Mouse (Mus musculus) lung, adult 18-20 months (tissue): Measurements from ENCODE around the gene Olfr173.

Experiments used
- DNase-seq, 2 experiments: peaks; one replicate each; pipeline ENCODE4 v3.0.0; 2022; ENCODE audit warnings: mixed read lengths in 2 of 2

Gene Olfr173

DNA sequence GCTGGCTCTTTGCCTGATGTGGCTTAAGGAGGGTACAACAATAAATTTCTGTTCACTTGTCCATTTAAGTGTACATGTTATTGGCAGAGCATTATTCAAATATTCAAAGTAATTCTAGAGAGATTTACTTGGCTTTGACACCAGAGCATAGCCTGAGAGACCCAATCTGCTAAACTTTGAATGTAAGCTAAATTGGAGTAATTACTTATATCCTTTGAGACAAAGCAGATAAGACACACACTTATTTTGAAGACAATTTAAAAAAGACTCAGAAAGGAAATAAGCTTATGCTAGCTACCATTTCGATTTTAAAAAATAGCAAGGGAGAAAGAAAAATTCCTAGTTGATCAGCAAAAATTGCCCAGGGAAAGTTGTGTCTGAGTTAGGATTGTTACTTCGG lies at the start of gene Olfr173:
Olfr173 (minus strand) TSS at position 101 of the 400 bp plus-strand sequence.
- no peak for DNase-seq

DNA sequence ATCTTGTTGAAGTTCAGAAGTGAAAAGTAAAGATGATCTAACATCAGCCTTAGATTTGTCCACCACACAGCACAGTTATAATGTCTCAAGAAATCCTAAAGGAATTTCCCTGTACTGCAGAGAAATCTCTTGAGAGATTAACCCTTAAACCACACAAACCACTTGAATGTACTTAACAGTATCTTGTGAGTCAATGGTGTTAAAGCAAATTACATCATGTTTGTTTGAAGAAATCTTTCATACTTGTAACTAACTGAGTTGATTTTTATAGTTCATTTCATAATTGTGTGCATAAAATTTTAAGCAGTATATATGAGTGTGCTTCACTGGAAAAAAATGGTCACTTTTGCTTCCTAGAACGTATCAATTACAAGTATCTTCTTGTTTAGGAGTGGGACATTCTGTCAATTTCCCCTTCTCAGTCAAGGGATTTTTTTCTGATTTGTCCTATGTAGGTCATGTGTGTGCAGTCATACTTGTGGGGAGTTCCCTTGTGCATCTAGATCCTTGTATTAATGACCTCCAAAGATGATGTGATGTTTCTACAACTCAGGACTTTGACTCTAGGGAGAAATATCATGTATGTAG lies 26.8 kb upstream of the Olfr173 start, which contains the start of gene Olfr175-ps1:
Olfr175-ps1 (minus strand) TSS at position 51 of the 588 bp plus-strand sequence.
- DNase-seq: no peak

DNA sequence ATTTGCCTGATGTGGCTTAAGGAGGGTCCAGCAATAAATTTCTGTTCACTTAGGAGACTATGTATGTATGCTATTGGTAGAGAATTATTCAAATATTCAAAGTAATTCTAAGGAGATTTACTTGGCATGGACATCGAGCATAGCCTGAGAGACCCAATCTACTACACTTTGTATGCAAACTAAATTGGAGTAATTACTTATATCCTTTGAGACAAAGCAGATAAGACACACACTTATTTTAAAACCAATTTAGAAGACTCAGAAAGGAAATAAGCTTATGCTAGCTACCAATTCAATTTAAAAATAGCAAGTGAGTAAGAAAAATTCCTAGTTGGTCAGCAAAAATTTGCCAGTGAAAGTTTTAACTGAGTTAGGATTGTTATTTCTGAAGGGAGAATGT lies 37.0 kb downstream of the Olfr173 start, which contains the start of gene Olfr172:
Olfr172 (minus strand) TSS at position 101 of the 400 bp plus-strand sequence.
- no peak for DNase-seq

DNA sequence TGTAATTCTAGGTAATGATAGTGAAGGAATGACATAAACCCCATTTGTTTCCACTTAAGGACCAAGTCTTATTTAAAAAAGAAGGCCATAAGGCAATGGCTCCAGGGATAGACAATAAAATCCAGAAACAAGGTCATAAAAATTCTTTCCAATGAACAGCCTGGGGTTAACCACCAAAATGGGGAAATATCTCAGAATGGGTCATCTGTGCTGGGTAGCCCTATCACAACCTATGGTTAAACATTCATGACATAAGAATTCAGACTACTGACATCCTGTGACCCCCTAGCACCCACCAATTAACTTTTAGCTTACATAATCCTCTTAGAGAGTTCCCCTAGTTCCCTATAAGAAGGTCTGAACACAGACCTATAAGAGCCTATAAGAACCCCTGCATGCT lies 43.9 kb downstream of the Olfr173 start:
- no peak for DNase-seq

DNA sequence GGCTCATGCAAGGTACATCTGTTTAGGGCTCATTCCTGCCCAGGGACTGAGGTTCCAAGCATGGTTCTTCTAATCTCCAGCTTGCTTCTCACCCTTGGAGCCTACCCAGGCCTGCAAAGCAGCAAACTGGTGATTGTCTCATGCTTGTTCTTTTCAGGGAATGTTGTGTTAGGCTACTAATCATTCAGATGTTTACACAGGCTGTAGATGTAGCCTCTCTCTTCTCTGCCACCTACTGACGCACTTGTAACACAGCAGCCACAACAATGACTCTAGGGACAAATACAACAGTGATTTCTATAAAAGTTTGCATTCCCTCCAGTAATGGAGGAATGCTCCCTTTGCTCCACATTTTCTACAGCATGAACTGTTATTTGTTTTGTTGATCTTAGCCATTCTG lies 48.8 kb downstream of the Olfr173 start:
- no peak for DNase-seq

DNA sequence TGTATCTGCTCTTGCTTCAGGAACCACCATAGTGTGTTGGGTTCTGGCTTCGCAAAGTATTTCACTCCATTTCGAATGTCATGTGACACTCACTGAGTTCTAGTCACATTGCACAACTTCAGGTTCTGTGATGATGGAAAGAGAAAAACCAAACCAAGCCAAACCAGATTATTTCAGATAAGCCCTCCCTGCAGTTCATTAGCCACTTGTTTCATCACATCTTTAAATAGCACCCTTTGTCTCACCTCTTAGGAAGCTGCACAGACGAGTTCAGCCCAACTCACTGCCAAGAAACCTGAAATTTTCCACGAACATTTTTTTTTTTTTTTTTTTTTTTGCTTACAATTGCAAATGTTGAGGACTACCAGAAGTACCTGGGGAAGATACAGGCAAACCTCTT lies 53.4 kb downstream of the Olfr173 start:
- no peak for DNase-seq
